Mouse (Mus musculus) cerebellum, adult 2 months (tissue): ENCODE results near the gene Myo9b.
"Not testable (repeated sequence)": the region's sequence is repeated elsewhere in the genome, so short reads cannot be mapped to it uniquely, and the experiment has no call there.

Experiments used
- CTCF ChIP-seq: fragments of 200-500 bp; IDR thresholded peaks from 2 replicates; pipeline ENCODE4 v1.5.1; 2011; ENCODE audit warnings: low read depth, mild to moderate bottlenecking, control low read depth, low read length, moderate library complexity, borderline replicate concordance; ENCODE audit not compliant: insufficient read depth
- POLR2A ChIP-seq: fragments of 200-500 bp; IDR thresholded peaks from 2 replicates; pipeline ENCODE4 v1.6.1; 2011; ENCODE audit warnings: low read length, control low read depth, borderline replicate concordance; ENCODE audit not compliant: insufficient read depth

- not testable (repeated sequence) for TF ChIP-seq CTCF, POLR2A
Measured at GRCm38 (mm10) chr8:71293930-71294329, 21.4 kb downstream of the Myo9b start.
